Mouse (Mus musculus) CH12.LX (cell line): ENCODE measurements around the gene Lats1. TPM values are rescaled to one million over a fixed set of nuclear protein-coding genes. Genes with fewer than 3 reads are reported as not detected.

Source experiments
- DNase-seq: peaks from one replicate; pipeline ENCODE4 v3.0.0-alpha.2; 2013; ENCODE audit errors: extremely low read depth
- H3K27ac ChIP-seq: 2 replicates; pipeline ENCODE4 v1.5.1; 2012; ENCODE audit warnings: low read depth, mild to moderate bottlenecking, control low read depth, moderate library complexity; ENCODE audit not compliant: insufficient read depth
- H3K27me3 ChIP-seq: replicated peaks from 2 replicates; pipeline ENCODE3; 2012; ENCODE audit warnings: inconsistent platforms
- H3K36me3 ChIP-seq, 2 experiments: replicated peaks in 1 of 2; 2 replicates each; pipeline versions ENCODE3 to v1.6.1; 2012; ENCODE audit warnings: inconsistent platforms in 1 of 2, low read length in 1 of 2, mild to moderate bottlenecking in 1 of 2, mixed read lengths in 1 of 2, moderate library complexity in 1 of 2; ENCODE audit not compliant: control insufficient read depth in 1 of 2, insufficient read depth in 1 of 2
- H3K4me1 ChIP-seq, 2 experiments: 2 replicates each; pipeline ENCODE4 v1.6.1; 2012; ENCODE audit warnings: inconsistent platforms in 1 of 2, moderate library complexity in 1 of 2; ENCODE audit not compliant: insufficient read depth in 2 of 2, control insufficient read depth in 1 of 2
- H3K4me2 ChIP-seq: 2 replicates; pipeline ENCODE4 v1.6.1; 2012; ENCODE audit warnings: low read depth, mild to moderate bottlenecking, control low read depth; ENCODE audit not compliant: poor library complexity, insufficient read depth, severe bottlenecking
- H3K4me3 ChIP-seq, 3 experiments: fragments of 150-350 bp in 1 of 3; sonication (generic) in 1 of 3; replicated peaks in 1 of 3; 2 replicates each; pipeline versions ENCODE3 to v1.5.1; 2011 to 2012; ENCODE audit warnings: low read depth in 2 of 3, low read length in 2 of 3, mild to moderate bottlenecking in 2 of 3, moderate library complexity in 2 of 3, control low read depth in 1 of 3, improper control_type of control experiment in 1 of 3, inconsistent platforms in 1 of 3, mixed read lengths in 1 of 3; ENCODE audit not compliant: poor library complexity in 1 of 3
- H3K79me2 ChIP-seq: replicated peaks from 2 replicates; pipeline ENCODE4 v1.6.1; 2012; ENCODE audit warnings: mild to moderate bottlenecking, moderate library complexity; ENCODE audit not compliant: control insufficient read depth, poor library complexity, insufficient read depth, severe bottlenecking; ENCODE audit errors: extremely low read depth
- H3K9ac ChIP-seq: 2 replicates; pipeline ENCODE4 v1.6.1; 2012; ENCODE audit warnings: low read depth, mild to moderate bottlenecking, control low read depth, moderate library complexity; ENCODE audit not compliant: insufficient read depth
- H3K9me3 ChIP-seq: replicated peaks from 2 replicates; pipeline ENCODE3; 2012; ENCODE audit warnings: low read length, inconsistent platforms, mixed read lengths
- CTCF ChIP-seq, 2 experiments: IDR thresholded peaks in 1 of 2; conservative IDR thresholded peaks in 1 of 2; 2 replicates each; pipeline ENCODE4 v1.5.1; 2011 to 2012; ENCODE audit warnings: low read depth in 2 of 2, low read length in 2 of 2, improper control_type of control experiment in 1 of 2, inconsistent platforms in 1 of 2, mild to moderate bottlenecking in 1 of 2, moderate library complexity in 1 of 2
- E2F4 ChIP-seq: IDR thresholded peaks from 2 replicates; pipeline ENCODE4 v1.6.1; 2011; ENCODE audit warnings: low read depth, low read length, improper control_type of control experiment; ENCODE audit not compliant: insufficient replicate concordance
- ELF1 ChIP-seq: IDR thresholded peaks from 2 replicates; pipeline ENCODE4 v1.6.1; 2014; ENCODE audit warnings: low read depth, mild to moderate bottlenecking, inconsistent platforms, low read length, improper control_type of control experiment
- ETS1 ChIP-seq: conservative IDR thresholded peaks from 2 replicates; pipeline ENCODE4 v1.6.1; 2012; ENCODE audit warnings: low read depth, mild to moderate bottlenecking, inconsistent platforms, low read length, improper control_type of control experiment, moderate library complexity
- HCFC1 ChIP-seq: IDR thresholded peaks from 2 replicates; pipeline ENCODE4 v1.6.1; 2012; ENCODE audit warnings: low read depth, mild to moderate bottlenecking, inconsistent platforms, low read length, improper control_type of control experiment
- IRF4 ChIP-seq: IDR thresholded peaks from 2 replicates; pipeline ENCODE4 v1.6.1; 2014; ENCODE audit warnings: low read depth, mild to moderate bottlenecking, inconsistent platforms, low read length, improper control_type of control experiment
- JUND ChIP-seq: conservative IDR thresholded peaks from 2 replicates; pipeline ENCODE4 v1.6.1; 2011; ENCODE audit warnings: low read depth, low read length, improper control_type of control experiment
- KAT2A ChIP-seq: IDR thresholded peaks from 2 replicates; pipeline ENCODE4 v1.6.1; 2012; ENCODE audit warnings: low read length, improper control_type of control experiment, inconsistent platforms; ENCODE audit not compliant: insufficient replicate concordance
- MAX ChIP-seq: IDR thresholded peaks from 2 replicates; pipeline ENCODE4 v1.6.1; 2011; ENCODE audit warnings: low read length, improper control_type of control experiment
- NELFE ChIP-seq: IDR thresholded peaks from 2 replicates; pipeline ENCODE4 v1.6.1; 2011; ENCODE audit warnings: low read depth, low read length, improper control_type of control experiment
- NRF1 ChIP-seq: IDR thresholded peaks from 2 replicates; pipeline ENCODE4 v1.6.1; 2014; ENCODE audit warnings: low read depth, mild to moderate bottlenecking, inconsistent platforms, low read length, improper control_type of control experiment, moderate library complexity
- POLR2A ChIP-seq: IDR thresholded peaks from 2 replicates; pipeline ENCODE4 v1.6.1; 2011; ENCODE audit warnings: low read depth, mild to moderate bottlenecking, improper control_type of control experiment, low read length
- POLR2AphosphoS2 ChIP-seq: IDR thresholded peaks from 2 replicates; pipeline ENCODE4 v1.6.1; 2011; ENCODE audit warnings: low read depth, low read length, improper control_type of control experiment
- TBP ChIP-seq: conservative IDR thresholded peaks from 2 replicates; pipeline ENCODE4 v1.6.1; 2011; ENCODE audit warnings: low read depth, low read length, improper control_type of control experiment
- TCF12 ChIP-seq: IDR thresholded peaks from 2 replicates; pipeline ENCODE4 v1.6.1; 2014; ENCODE audit warnings: low read depth, mild to moderate bottlenecking, inconsistent platforms, low read length, improper control_type of control experiment
- ZMIZ1 ChIP-seq: IDR thresholded peaks from 2 replicates; pipeline ENCODE4 v1.6.1; 2012; ENCODE audit warnings: low read depth, mild to moderate bottlenecking, inconsistent platforms, low read length, improper control_type of control experiment
- dilution Hi-C: fragments of 300-500 bp; cut with MboI; formaldehyde crosslinking; loops from 2 replicates; pipeline ENCODE4 v1.14.3; 2020; ENCODE audit warnings: low sequenced_read_pairs; ENCODE audit not compliant: extremely low pct_unique_long_range_greater_than_20kb, extremely low pct_ligation_motif_present
- in situ Hi-C: fragments of 300-500 bp; cut with MboI; formaldehyde crosslinking; loops from 3 replicates; pipeline ENCODE4 v1.14.3; 2019; ENCODE audit warnings: low sequenced_read_pairs, low pct_ligation_motif_present, low pct_unique_long_range_greater_than_20kb, mixed read lengths
- polyA plus RNA-seq: library from polyadenylated mRNA; unstranded; fragments of >175 nt; gene quantifications from 2 replicates; pipeline ENCODE4 v1.2.1, GENCODE M21; 2012; ENCODE audit warnings: low read depth; ENCODE audit not compliant: insufficient read length
- total RNA-seq, 2 experiments: library from RNA; depleted of rRNA; stranded (reverse); fragments of 300-350 nt in 1 of 2; fragments of >200 nt in 1 of 2; gene quantifications; 2 replicates each; pipeline ENCODE4 v1.2.3; 2012 to 2014

Gene Lats1
- total and polyA plus RNA-seq, 3 experiments: 8.5 to 13.4 (median 12.3) TPM

- H3K4me2 ChIP-seq: peak within 1 kb of the TSS; percentile 73
- peaks cover 36% of the 10 kb centered on the region for H3K79me2 ChIP-seq
- peak within 1 kb of the TSS; percentile 69 to 97 (median 76) for H3K4me3 ChIP-seq
- no peaks in the 10 kb centered on the region for H3K9me3 ChIP-seq
- in situ Hi-C loops (no loop called here), dilution Hi-C loops (no loop called here)
- H3K9ac ChIP-seq: peak within 1 kb of the TSS; percentile 84
- no peaks in the 10 kb centered on the region for H3K27me3 ChIP-seq
- peaks cover 2 to 33% of the 10 kb centered on the region in 2 experiments; a peak in 3 of 4 replicates for H3K4me1 ChIP-seq
- TF ChIP-seq MAX: 0 out of 2 replicates have a peak, but pooled peaks have one; percentile 22
- peak; percentile 95 for TF ChIP-seq IRF4
- no peak for TF ChIP-seq JUND
- peak; percentile 94 for TF ChIP-seq ELF1
- TF ChIP-seq ZMIZ1: peak; percentile 95
- peak; percentile 97 for TF ChIP-seq TBP
- 0 out of 2 replicates have a peak, but pooled peaks have one; percentile 34 for TF ChIP-seq KAT2A
- TF ChIP-seq ETS1: no peak
- peak; percentile 86 for TF ChIP-seq POLR2AphosphoS2
- TF ChIP-seq CTCF (conservative IDR thresholded peaks at IDR 0.05 in 1 of 2, IDR thresholded peaks at IDR 0.05 in 1 of 2; ENCODE audit: low read depth in 2 of 2, low read length in 2 of 2): no peak
- TF ChIP-seq POLR2A: peak; percentile 99
- peak; percentile 77 for TF ChIP-seq HCFC1
- TF ChIP-seq TCF12: peak; percentile 99
- peak; percentile 97 for TF ChIP-seq NELFE
- peak; percentile 99 for TF ChIP-seq NRF1
- peak within 1 kb of the TSS; percentile 26; the same call in 1 of the 2 replicates for H3K27ac ChIP-seq
- peak; percentile 95 for DNase-seq
- H3K36me3 ChIP-seq: peaks cover 0 to 11% of the 10 kb centered on the region in 2 experiments
Measured at GRCm38 (mm10) chr10:7725751-7726500, 44.9 kb downstream of the Lats1 start, which contains the start of gene Katna1. TSS of gene Katna1 (plus strand) at chr10:7726000.

- Histone ChIP-seq H3K27me3 (no peaks in the 10 kb centered on the region), H3K9me3 (no peaks in the 10 kb centered on the region), H3K4me1 (peaks cover 2 to 37% of the 10 kb centered on the region in 2 experiments; a peak in 3 of 4 replicates), H3K36me3 (peaks cover 0 to 11% of the 10 kb centered on the region in 2 experiments), H3K4me3 (peak overlapping the region; percentile 69 to 97 (median 76)), H3K4me2 (peak overlapping the region; percentile 73), H3K9ac (peak overlapping the region; percentile 84), H3K27ac (peak overlapping the region; percentile 26; the same call in 1 of the 2 replicates), H3K79me2 (peaks cover 40% of the 10 kb centered on the region)
- dilution Hi-C loops: no loop called here
- DNase-seq: peak; percentile 7
- TF ChIP-seq E2F4 (no peak), TBP (peak; percentile 48; the same call in 1 of the 2 replicates)
- in situ Hi-C loops: no loop called here
Measured at GRCm38 (mm10) chr10:7726501-7726812, 45.4 kb downstream of the Lats1 start.
